Mouse (Mus musculus) activated CD4-positive, CD25-positive, alpha-beta regulatory T cell, adult 4 months (primary cell): Measurements from ENCODE around the gene Gm20388. TPM values are rescaled to one million over a fixed set of nuclear protein-coding genes. Genes with fewer than 3 reads are reported as not detected.
"Not testable (repeated sequence)": the region's sequence is repeated elsewhere in the genome, so short reads cannot be mapped to it uniquely, and the experiment has no call there.

Experiments used
- ATAC-seq: one replicate; pipeline ENCODE4 v1.8.0; 2017
- polyA plus RNA-seq, 2 experiments: library from polyadenylated mRNA; unstranded; fragments of 100-300 nt; shearing (Covaris generic); gene quantifications; one replicate each; pipeline ENCODE4 v1.2.1; 2017

Gm20388 gene
- polyA plus RNA-seq, 2 experiments from 2014 or later, result 9.9 to 12.3 TPM

DNA sequence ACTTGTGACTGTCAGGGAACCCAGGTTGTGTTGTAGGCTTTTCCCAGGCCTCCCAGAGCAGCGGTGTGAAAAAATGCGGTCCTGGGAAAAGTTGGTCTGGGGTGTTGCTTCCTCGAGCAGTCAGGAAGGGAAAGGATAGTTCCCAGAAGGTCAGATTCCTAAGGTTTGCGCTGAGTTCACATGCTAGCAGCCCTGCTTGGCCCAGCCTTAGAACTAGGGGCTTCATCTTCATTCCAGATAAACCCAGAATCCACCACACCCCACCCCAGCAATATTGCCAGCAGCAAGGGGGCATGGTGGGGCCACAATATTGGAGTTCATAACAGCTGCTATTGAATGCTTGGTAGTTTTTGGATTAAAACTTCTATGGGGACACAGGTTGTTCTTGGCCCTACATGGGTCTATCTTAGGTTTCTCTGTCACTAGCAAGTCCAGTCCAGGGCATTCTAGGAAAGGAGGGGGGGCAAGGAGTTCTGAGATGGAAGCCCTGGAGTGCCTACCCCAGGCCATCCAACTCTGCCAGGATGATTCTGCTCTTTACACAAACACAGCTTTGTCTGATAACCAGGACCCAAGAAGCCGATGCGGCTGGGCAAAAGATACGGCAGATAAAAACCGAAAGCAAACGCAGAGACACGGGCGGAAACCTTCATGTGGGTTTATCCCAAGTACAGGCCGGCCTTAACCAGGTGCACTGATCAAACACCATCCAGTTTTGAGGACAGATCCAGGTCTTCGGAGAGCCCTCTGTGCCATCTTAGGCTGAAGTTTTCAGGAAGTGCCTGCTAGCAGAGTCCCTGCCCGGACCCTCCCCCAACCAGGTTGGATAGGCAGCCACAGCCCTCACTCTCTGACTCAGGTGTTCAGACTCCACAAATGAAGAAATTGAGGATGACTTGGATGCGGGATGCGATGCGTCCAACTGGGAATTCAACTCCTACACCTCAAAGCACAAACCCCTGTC, 1210.1 kb downstream of the Gm20388 start:
- no peak for ATAC-seq

DNA sequence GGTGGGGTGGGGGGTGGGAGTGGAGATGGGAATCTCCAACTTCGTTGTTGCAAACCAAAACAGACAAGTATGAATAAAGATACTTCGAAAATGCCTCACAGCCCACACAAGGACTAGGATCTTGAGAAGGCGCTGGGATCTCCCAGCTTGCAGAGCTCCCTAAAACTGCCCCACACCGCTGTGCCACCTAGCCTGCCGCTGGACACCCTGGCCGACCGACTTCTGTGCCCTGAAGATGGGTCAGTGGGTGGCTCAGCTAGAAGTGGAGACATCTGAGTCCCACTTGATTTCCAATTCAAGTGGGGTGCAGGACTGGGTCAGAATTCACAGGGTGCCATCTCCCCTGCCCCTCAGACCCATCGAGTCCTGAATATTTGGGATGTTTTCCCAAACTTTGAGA, 1211.1 kb downstream of the Gm20388 start:
- no peak for ATAC-seq

DNA sequence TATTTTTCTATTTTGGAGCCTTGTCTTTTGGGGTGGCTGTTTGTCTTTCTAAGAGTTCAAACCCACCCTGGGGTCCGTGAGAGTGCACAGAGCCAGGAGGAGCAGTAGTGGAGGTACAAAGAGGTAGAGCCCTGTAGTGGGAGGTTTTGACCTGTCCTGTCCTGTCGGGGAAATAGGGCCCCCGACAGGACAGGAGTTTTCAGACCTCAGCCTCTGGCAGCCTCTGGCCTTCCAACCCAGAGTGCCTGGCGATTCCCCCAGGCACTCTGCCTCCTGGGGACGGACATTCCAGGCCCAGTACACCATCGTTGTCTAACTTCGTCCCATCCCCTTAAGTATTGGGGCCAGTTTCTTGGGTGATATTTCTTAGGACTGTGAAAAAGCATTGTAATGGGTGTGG, 1211.7 kb downstream of the Gm20388 start:
- no peak for ATAC-seq

DNA sequence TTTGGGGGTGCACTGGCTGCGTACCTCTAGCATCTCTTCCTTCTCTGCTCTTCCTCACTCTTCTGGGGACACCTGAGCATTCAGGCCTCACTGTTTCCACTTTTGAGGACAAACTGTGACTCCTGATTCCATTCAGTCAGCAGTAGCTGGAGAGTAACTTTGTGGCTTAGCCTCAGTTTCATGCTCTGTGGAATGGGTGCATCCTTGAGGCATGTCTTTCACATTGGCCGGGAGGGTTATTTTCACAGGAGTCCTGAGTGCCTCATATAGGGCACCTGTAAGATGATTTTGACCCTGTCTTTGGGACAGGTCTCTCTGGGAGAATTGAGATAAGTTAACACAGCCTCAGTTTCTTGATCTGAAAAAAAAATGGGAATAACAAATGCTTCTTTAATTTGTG, 1212.5 kb downstream of the Gm20388 start:
- ATAC-seq, result no peak

DNA sequence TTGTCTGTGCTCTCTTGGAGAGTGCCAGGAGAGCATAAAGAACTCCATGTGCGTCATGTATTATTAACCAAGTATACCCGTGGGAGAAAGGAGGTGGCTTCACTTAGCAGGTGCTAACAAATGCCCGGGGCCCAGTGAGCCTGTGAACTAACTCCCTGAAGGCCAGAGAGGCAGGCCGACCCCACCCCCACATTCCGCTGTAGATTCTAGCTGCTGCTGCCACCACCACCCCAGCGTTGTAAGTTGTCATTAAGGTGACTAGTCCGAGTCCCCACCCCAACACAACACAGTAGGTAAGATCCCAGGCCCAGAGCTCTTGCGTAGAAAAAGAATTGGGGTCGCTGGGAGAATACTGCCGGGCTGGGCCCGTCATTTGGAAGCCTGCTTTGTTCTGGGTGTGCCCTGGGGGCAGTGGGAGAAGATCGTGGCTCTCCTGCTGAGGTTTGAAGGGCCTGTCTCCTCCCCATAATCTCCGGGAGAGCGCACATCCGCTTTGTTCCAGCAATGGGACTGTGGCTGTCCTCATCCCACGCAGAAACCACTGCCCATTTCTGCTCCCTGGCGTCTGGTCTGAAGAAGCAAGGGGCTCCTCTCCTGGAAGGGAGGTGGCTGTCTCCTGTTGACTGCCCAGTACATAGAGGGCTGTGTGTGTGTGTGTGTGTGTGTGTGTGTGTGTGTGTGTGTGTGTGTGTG, 1214.1 kb downstream of the Gm20388 start:
- ATAC-seq, result no peak

DNA sequence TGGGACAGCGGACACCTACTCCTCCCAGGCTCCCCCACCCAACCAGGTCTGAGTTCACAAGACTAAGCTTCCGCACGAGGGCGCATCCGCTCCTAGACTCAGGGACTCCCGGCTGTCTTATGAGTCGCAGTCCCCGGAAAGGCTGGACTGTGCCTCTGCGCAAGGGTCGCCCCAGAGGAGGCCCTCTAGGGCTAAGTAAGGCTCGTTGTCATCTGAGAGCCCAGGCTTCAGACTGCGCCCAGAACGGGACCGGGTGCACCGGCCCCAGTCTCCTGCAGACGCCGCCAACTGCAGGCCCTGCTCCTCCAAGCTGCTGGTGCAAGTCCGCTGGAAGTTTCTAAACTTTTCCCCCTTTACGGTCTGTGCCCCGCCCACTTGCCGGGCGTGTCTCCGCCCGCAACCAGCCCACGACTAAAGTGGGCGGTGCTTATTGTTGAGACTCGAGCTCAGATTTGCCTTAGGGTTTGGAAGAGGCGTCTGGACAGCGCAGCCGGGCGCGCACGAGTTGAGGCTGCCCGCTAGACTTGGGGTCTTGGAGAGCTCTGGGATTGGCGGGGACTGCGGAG, 1214.8 kb downstream of the Gm20388 start:
- ATAC-seq, result no peak

DNA sequence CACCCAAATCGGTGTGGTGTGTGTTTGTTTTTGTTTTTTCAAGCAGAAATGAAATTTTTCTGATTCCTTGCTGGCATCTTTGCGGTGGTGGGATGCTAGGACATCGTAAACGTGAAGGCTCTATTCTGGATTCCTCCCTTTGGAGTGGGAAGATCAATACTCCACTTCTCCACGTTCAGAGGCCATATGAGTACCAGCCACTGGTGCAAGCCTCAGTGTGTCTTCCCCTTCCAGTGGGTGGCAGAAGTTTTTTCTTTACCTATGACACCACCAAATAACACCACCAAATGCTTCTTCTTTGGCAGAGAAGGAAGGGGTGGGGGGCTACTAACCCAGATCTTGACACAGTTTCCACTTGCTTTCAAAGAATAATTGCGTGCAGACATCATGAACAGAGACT, 1215.5 kb downstream of the Gm20388 start:
- ATAC-seq, result no peak

DNA sequence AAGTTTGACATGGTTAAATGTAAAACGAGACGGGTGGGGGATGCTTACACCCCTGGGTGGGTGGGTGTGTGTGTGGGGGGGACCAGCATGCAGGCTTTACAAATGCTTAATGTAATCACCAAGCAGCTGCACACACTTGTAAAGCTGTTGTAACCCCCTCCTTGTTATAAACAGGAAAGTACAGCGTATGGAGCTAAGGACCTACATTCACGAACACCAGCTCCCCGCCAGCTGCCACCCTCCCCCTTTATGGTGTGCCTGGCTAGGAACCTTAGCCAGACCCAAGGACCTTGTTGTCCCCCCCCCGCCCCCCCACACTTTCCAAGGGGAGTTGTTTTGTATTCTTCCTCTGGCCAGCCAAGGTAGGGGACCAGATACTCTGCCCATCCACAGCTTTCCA, 1216.1 kb downstream of the Gm20388 start:
- ATAC-seq, result no peak

DNA sequence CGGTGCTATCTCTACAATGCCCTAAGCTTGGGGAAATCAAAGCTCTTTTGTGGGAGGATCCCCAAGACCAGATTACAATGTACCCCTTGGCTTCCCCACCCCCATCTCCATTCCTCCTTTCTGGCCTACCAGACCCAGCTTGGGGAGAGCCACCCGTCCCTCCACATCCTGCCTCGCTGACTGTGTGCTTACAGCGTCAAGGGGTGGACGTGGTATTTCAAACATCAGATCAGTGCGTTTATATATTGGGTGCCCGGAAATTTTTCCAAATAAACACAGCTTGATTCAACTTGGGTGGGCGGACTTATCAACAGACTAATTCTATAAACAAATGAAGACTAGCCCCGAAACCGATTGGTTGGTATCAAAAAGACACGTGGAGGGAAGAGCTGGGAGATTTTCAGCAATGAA, 1216.7 kb downstream of the Gm20388 start:
- no peak for ATAC-seq

DNA sequence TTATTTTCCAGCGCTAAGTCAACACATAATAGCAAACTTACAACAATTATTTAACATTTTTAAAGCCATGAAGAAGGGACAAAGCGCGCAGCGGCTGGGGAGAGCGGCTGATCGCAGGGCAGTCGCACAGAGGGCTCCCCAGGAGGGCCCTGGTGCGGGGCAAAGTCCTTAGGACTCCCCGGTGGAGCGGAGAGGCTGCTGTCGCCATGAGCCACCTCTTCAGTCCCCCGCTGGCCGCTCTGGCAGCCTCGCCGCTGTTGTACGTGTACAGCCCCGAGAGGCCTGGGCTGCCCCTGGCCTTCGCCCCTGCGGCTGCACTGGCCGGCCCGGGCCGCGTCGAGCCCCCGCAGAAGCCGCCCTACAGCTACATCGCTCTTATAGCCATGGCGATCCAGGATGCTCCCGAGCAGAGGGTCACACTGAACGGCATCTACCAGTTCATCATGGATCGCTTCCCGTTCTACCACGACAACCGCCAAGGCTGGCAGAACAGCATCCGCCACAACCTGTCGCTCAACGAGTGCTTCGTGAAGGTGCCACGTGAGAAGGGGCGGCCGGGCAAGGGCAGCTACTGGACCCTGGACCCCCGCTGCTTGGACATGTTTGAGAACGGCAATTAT, 1217.2 kb downstream of the Gm20388 start, which contains the start of gene Foxl1:
TSS of gene Foxl1 (plus strand) at position 185 of the 620 bp plus-strand sequence.
- no peak for ATAC-seq

DNA sequence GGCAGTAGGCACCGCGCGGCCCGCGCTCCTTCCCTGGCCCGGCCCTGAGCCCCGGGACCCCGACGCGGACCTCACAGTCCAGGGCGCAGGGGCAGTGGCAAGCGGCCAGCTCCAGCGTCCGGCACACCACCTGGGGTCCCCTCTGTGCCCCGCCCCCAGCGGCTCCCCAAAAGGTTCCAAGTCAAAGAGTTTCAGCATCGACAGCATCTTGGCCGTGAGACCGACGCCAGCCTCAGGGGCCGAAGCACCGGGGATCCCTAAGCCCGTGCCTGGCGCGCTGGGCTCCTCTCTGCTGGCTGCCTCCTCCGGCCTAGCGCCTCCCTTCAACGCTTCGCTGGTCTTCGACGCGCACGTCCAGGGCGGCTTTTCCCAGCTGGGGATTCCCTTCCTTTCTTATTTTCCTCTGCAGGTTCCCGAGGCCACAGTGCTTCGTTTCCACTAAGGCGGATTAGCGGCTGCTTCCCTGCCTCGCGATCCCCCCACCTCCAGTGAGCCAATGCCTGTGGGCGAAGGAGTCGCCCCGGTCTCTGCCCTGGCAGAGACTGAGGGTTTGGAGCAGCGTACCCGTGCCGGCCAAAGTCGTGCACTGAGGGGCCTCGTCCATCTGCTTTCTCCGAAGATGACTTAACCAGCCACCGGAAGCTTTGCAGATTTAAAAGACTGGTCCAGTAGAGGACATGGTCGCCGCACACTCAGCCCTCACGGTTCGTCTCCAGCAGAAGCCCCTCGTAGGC, 1218.1 kb downstream of the Gm20388 start:
- no peak for ATAC-seq

DNA sequence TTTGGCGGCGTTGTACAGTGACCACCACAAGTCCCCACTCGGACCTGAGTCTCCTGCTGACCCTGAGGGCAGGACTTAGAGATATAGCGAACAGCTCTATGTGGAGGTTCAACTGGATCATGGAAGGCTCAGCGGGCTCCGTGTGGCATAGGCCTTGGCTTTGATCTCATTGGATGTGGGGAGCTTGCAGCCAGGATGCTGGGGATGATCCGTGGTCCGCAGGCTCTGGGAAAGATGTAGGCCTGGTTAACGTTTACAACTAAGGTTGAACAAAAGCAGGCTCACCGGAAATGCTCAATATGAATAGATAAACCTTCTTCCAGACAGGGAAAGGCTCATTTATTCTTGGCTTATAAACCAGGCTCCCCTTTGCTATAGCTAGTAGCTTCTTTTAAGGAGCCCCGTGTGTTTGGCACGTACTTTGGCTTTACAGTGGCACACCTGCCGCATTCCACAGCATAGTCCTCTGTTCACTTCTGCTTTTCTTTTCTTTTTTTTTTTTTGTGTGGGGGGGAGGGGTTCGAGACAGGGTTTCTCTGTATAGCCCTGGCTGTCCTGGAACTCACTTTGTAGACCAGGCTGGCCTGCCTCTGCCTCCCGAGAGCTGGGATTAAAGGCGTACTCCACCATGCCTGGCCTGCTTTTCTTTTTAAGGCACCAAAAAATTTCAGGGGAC, 1218.8 kb downstream of the Gm20388 start:
- ATAC-seq, result no peak

DNA sequence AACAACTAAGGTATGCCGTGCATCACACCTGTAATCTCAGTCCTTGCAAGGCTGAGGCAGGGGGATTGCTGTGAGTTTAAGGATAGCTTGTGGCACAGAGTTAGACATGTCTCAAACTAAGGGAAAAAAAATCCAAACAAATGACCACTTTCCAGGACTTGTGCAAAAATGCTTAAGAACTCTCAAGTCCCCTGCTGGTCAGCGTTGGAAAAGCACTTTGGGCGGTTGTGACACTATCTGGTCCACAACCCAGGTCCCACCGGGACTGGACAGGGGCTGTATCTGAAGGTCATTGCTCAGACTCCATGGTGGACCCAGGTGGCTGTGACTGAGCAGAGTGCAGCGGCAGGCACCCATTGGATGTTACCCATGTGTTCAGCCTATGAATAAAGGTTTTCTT, 1219.9 kb downstream of the Gm20388 start:
- no peak for ATAC-seq

DNA sequence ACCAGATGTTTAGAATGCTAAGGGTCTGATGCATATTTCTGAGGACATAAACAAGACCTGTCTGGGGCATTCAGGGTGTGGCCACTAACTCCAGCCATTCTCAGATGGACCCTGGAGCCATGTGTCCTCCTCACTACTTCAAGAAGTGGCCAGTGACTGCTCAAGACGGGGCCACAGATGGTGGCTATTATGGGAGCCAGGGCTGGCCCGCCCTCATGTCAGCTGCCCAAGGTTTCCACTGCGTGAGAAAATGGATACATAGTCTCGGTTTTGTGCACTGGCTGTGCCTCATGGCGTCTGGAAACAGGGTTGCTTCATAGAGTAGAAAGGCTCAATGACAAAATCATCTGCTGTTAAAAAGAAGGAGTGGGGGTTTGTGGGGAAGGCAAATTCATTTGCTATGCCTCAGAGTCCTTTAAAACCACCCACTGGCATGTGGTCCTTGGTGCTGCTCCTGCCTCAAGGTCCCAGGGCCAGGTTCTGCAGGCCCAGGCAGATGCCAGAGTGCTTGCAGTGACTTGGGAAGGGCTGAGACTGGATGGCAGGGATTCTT, 1222.4 kb downstream of the Gm20388 start:
- no peak for ATAC-seq

DNA sequence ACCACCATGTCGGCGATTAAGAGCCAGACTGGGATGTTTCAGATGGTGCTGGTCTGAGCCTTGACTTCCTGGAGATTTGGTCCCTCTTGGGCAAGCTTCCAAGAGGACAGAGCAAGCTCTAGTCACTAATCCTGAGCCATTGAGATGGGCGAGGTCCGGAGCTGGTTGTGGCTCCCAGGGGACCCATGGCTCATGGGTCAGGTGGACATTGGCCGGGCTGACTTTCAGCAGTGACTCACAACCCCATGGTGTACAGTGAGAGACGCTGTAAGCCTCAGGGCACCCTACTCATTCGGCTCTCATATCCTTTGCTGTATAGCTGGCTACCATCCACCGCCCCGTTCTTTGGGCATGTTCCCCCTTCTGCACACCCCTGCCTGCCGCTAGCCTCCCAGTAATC, 1223.5 kb downstream of the Gm20388 start:
- no peak for ATAC-seq

DNA sequence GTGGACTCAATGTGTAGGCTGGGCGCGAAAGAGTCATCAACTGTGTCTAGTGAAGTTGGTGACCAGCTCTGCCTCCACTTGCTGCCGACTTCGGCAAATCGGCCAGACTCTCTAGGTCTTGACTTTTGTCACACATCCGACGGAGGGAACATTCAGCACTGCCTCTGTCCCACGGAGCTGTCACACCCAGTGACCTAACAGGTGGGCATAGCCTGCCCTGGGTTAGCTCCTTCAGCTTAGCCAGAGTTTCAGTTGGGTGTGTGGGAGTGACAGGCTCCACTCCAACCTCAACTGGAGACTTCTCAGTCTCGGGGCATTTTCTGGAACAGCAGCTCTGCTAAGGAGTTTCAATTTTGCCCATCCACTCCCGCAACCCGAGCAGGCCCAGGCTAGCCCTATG, 1223.9 kb downstream of the Gm20388 start:
- ATAC-seq, result no peak

DNA sequence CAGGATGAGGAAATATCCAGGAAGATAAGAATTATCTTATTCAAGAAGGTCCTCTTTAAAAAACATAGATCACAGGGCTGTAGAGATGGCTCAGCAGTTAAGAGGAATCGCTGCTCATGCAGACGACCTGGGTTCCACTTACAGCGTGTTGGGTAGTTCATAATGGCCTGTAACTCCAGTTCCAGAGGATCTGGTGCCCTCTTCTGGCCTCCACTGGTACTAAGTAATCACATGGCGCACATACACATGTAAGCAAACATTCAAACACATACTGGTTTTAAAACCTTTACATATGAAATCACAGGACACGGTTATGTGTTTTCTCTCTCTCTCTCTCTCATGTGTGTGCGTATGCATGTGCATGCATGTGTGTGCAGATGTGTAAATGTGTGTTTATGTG, 1226.2 kb downstream of the Gm20388 start:
- no peak for ATAC-seq

DNA sequence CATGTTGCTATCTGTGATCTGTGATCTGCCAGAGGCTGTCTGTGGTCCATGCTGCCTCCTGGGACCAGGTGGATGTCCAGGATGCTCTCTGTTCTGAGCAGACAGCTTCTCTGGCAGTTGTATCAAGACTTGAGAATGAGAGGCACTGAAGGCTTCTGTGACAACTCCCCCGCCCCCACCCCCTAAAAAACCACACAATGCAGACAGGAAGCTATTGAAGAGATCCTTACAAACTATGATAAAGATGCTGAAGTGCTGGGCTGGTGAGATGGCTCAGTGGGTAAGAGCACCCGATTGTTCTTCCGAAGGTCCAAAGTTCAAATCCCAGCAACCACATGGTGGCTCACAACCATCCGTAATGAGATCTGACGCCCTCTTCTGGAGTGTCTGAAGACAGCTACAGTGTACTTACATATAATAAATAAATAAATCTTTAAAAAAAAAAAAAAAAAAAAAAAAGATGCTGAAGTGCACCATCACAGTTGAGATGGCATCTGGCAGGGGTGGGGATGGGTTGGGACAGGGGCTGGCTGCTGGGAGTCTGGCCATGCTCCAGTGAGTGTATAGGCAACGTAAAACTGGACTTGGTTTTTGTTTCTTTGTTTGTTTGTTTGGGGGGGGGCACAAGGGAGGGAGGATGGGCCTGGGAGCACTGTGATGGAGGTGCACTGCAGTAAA, 1235.0 kb downstream of the Gm20388 start:
- not testable (repeated sequence) for ATAC-seq

DNA sequence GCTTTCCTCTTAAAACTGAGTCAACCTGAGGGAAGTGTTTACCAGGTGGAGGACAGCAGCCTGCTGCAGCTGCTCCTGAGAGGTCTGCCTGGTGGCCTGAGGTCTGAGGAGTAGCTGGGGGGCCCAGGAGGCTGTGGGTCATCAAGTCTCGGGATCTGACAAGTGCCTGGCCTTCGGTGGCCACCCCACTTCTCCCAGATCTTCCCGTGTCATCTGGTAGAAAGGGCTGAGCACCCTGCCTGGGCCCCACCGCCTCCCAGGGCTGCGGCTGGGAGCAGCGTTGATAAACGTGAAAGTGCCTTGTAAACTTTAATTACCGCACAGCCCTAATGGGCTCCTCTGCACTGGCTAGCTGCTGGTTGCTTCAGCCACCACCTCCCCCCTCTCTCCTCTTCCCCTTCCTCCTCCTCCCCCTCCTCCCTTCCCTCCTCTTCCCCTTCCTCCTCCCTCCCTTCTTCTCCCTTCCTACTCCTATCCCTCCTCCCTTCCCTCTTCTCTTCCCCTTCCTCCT, 1238.0 kb downstream of the Gm20388 start:
- ATAC-seq, result no peak

DNA sequence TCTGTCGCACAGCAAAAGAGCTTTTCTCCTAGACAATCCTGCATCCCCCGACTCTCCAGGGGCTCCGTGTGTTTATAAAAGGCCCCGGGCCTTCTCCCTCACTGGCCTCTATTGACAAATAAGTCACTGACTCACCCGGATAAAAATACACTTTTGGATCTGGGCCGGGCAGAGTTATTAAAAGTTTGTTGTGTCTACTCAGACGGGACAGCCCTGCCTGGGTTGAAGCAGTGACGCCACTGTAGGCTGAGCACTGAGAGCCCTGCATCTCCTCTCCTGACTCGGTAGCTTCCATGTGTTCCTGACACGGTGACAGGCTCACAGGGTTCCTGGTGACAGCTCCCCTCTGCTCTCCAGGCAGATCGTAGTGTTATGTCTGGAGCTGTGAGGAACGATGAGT, 1241.8 kb downstream of the Gm20388 start:
- ATAC-seq, result no peak
